In genomic region chr3:106879994-106880393, GRCm38 (mm10) we compare ENCODE assay signal across 17 mouse cellular contexts. TPM values are rescaled to one million over a fixed set of nuclear protein-coding genes. Genes with fewer than 3 reads are reported as not detected.
DNase-seq lines count a peak whose midpoint lies in the region; ATAC-seq and TF ChIP-seq lines count a peak whose summit lies in the region.
"Had no signal": no experiment of that assay in that cellular context is flagged by ENCODE, and none has a peak within 500 bp of the region (broad histone marks: within the 10 kb centered on the region; RNA-seq: fewer than 3 reads in every experiment).

No protein-coding gene starts in this region.

- no peak overlapping the region for H3K4me3 ChIP-seq in heart, postnatal 0 days (ENCODE audit: low read depth, low read length)
- H3K4me3 ChIP-seq in midbrain, embryonic 12.5 days, result no peak overlapping the region
- no peak overlapping the region for H3K4me3 ChIP-seq in midbrain, embryonic 10.5 days
- H3K4me3 ChIP-seq in MEL (ENCODE audit: control insufficient read depth in 1 of 2, insufficient read depth in 1 of 2, low read depth in 2 of 2, low read length in 2 of 2), result no peak overlapping the region
- H3K4me3 ChIP-seq: hindbrain, embryonic 15.5 days had no signal

- peak; percentile 10; the same call in 1 of the 2 replicates for TF ChIP-seq CTCF in heart, postnatal 0 days (IDR thresholded peaks at IDR 0.05; ENCODE audit: low read depth)
- peak in 1 of 3 experiments; percentile 40; a peak in 2 of 6 replicates for TF ChIP-seq CTCF in MEL (IDR thresholded peaks at IDR 0.05 in 2 of 3, conservative IDR thresholded peaks at IDR 0.05 in 1 of 3; ENCODE audit: control insufficient read depth in 1 of 3, insufficient read depth in 1 of 3, low read depth in 2 of 3, low read length in 3 of 3, poor library complexity in 1 of 3, severe bottlenecking in 1 of 3)

- no peaks in the 10 kb centered on the region for H3K9me3 ChIP-seq in heart, postnatal 0 days (replicated peaks; ENCODE audit: control insufficient read depth, low read length)
- H3K9me3 ChIP-seq in midbrain, embryonic 12.5 days, result no peaks in the 10 kb centered on the region
- H3K9me3 ChIP-seq in midbrain, embryonic 10.5 days (replicated peaks), result no peaks in the 10 kb centered on the region
- H3K9me3 ChIP-seq in MEL (replicated peaks; ENCODE audit: insufficient read depth, low read length), result no peaks in the 10 kb centered on the region
- H3K9me3 ChIP-seq: hindbrain, embryonic 15.5 days had no signal

- no peaks in the 10 kb centered on the region for H3K4me1 ChIP-seq in heart, postnatal 0 days (ENCODE audit: control insufficient read depth, insufficient read depth)
- H3K4me1 ChIP-seq in midbrain, embryonic 12.5 days, result no peaks in the 10 kb centered on the region
- H3K4me1 ChIP-seq in midbrain, embryonic 10.5 days, result no peaks in the 10 kb centered on the region
- no peaks in the 10 kb centered on the region for H3K4me1 ChIP-seq in MEL (ENCODE audit: control insufficient read depth in 1 of 2, insufficient read depth in 2 of 2, low read length in 2 of 2)
- H3K4me1 ChIP-seq: hindbrain, embryonic 15.5 days had no signal

- no peak overlapping the region for H3K9ac ChIP-seq in heart, postnatal 0 days (replicated peaks; ENCODE audit: low read depth, low read length)
- H3K9ac ChIP-seq in midbrain, embryonic 12.5 days (replicated peaks), result no peak overlapping the region
- no peak overlapping the region for H3K9ac ChIP-seq in MEL (ENCODE audit: control insufficient read depth, low read depth, low read length, poor library complexity, severe bottlenecking)
- H3K9ac ChIP-seq: hindbrain, embryonic 15.5 days had no signal

- H3K79me2 ChIP-seq in MEL (ENCODE audit: control insufficient read depth, insufficient read depth, low read length, poor library complexity), result no peaks in the 10 kb centered on the region

- intact Hi-C loops in heart, postnatal 10 days (cut with DNase I), result loop anchor here (2.0 to 5.0 kb wide), 2 partner anchors 857 to 888 kb away; no protein-coding TSS in a partner anchor

- ATAC-seq in heart, postnatal 0 days (ENCODE audit: insufficient read depth, low read depth), result no peak
- 0 out of 2 replicates have a peak, but pooled peaks have one; percentile 12 for ATAC-seq in midbrain, embryonic 12.5 days (ENCODE audit: low FRiP score, low read depth)

- no peaks in the 10 kb centered on the region for H3K27me3 ChIP-seq in heart, postnatal 0 days (ENCODE audit: control insufficient read depth, insufficient read depth, low read length)
- H3K27me3 ChIP-seq in midbrain, embryonic 12.5 days, result no peaks in the 10 kb centered on the region
- H3K27me3 ChIP-seq in midbrain, embryonic 10.5 days (ENCODE audit: low read depth, poor library complexity, severe bottlenecking), result no peaks in the 10 kb centered on the region
- H3K27me3 ChIP-seq in MEL (ENCODE audit: control insufficient read depth in 1 of 2, insufficient read depth in 2 of 2, low read length in 2 of 2), result no peaks in the 10 kb centered on the region
- H3K27me3 ChIP-seq in splenic B cell, adult 2 months (ENCODE audit: control insufficient read depth, insufficient read depth, low read length, poor library complexity, severe bottlenecking), result no peaks in the 10 kb centered on the region
- H3K27me3 ChIP-seq: hindbrain, embryonic 15.5 days had no signal

- no peak overlapping the region for H3K27ac ChIP-seq in heart, postnatal 0 days (ENCODE audit: low read depth)
- H3K27ac ChIP-seq in midbrain, embryonic 12.5 days (replicated peaks), result no peak overlapping the region
- no peak overlapping the region for H3K27ac ChIP-seq in midbrain, embryonic 10.5 days (replicated peaks)
- H3K27ac ChIP-seq in MEL (ENCODE audit: control insufficient read depth, low read depth, low read length), result no peak overlapping the region
- H3K27ac ChIP-seq: hindbrain, embryonic 15.5 days; macrophage had no signal

- peak; percentile 67 for TF ChIP-seq RAD21 in MEL (IDR thresholded peaks at IDR 0.05; ENCODE audit: low read depth, low read length)

- H3K4me2 ChIP-seq in heart, postnatal 0 days (ENCODE audit: low read depth, low read length), result no peak overlapping the region
- no peak overlapping the region for H3K4me2 ChIP-seq in midbrain, embryonic 12.5 days (replicated peaks)
- H3K4me2 ChIP-seq: heart, embryonic 11.5 days; hindbrain, embryonic 15.5 days had no signal

- no peaks in the 10 kb centered on the region for H3K36me3 ChIP-seq in heart, postnatal 0 days (replicated peaks; ENCODE audit: control insufficient read depth, insufficient read depth, low read length)
- H3K36me3 ChIP-seq in midbrain, embryonic 12.5 days, result no peaks in the 10 kb centered on the region
- H3K36me3 ChIP-seq in midbrain, embryonic 10.5 days, result no peaks in the 10 kb centered on the region
- no peaks in the 10 kb centered on the region for H3K36me3 ChIP-seq in MEL (ENCODE audit: control insufficient read depth in 1 of 2, insufficient read depth in 2 of 2, low read length in 2 of 2)
- no peaks in the 10 kb centered on the region for H3K36me3 ChIP-seq in splenic B cell, adult 2 months (ENCODE audit: control insufficient read depth, insufficient read depth, low read length, poor library complexity, severe bottlenecking)
- H3K36me3 ChIP-seq: hindbrain, embryonic 15.5 days had no signal

- TF ChIP-seq POLR2A in MEL (IDR thresholded peaks at IDR 0.05; ENCODE audit: control insufficient read depth in 1 of 2, insufficient read depth in 1 of 2, low read depth in 1 of 2, low read length in 2 of 2, poor library complexity in 1 of 2), result no peak

- no peak for TF ChIP-seq EP300 in heart, postnatal 0 days (IDR thresholded peaks at IDR 0.05; ENCODE audit: low read depth)
- TF ChIP-seq EP300 in MEL (IDR thresholded peaks at IDR 0.05; ENCODE audit: low read depth in 1 of 2, low read length in 2 of 2), result no peak

- peak; percentile 26 for DNase-seq in heart, postnatal 0 days (ENCODE audit: low spot score)
- DNase-seq in heart, postnatal 10 days, result no peak
- no peak for DNase-seq in midbrain, embryonic 10.5 days (ENCODE audit: low spot score)
- peak; percentile 36 for DNase-seq in MEL (ENCODE audit: low read depth, low spot score)
- peak; percentile 62 for DNase-seq in splenic B cell, adult 2 months (ENCODE audit: low read depth, low spot score)
- no peak for DNase-seq in B cell, adult 2 months
- DNase-seq: adrenal gland, adult 2 months; kidney, postnatal 14 days; liver; right cerebral cortex, adult 18-20 months; thymus, postnatal 14 days had no signal

TF ChIP-seq in MEL, 35 proteins besides CTCF, POLR2A, EP300 and RAD21:
- TF ChIP-seq ZKSCAN1 (IDR thresholded peaks at IDR 0.05; ENCODE audit: low read depth, low read length) (no peak), POLR2AphosphoS5 (IDR thresholded peaks at IDR 0.05; ENCODE audit: borderline replicate concordance, low read depth, low read length) (no peak), ZNF384 (IDR thresholded peaks at IDR 0.05; ENCODE audit: low read depth, low read length) (peak; percentile 73), SMC3 (IDR thresholded peaks at IDR 0.05; ENCODE audit: low read depth, low read length) (peak; percentile 50), ZC3H11A (IDR thresholded peaks at IDR 0.05; ENCODE audit: low read depth, low read length) (0 out of 2 replicates have a peak, but pooled peaks have one; percentile 31)
TF ChIP-seq in MEL: peak in this region for 3.

RNA-seq across cellular contexts. Expression of gene Olfr266, which starts 53.9 kb away (rescaled TPM):
- not detected in 2 replicates for total RNA-seq in heart, postnatal 0 days (2014; rRNA removed; ENCODE audit: low replicate concordance)
- not detected in 2 replicates for polyA plus RNA-seq in heart, postnatal 0 days (2015; fragmentation: Nextera tagmentation; extraction: Ambion mirVana)
- total RNA-seq in heart, postnatal 10 days (2021), result not detected
- not detected in 2 replicates for polyA plus RNA-seq in midbrain, embryonic 12.5 days (2016; fragmentation: Nextera tagmentation; extraction: Ambion mirVana)
- not detected in 2 replicates for polyA plus RNA-seq in midbrain, embryonic 10.5 days (2016; fragmentation: Nextera tagmentation; extraction: Ambion mirVana)
- not detected in 2 replicates for total RNA-seq in MEL (2012; rRNA removed)
- not detected for polyA plus RNA-seq in MEL (2012; ENCODE audit: insufficient read depth in 1 of 2, insufficient read length in 2 of 2, low read depth in 1 of 2, low replicate concordance in 2 of 2, missing spikeins in 1 of 2)
- total RNA-seq: adrenal gland, adult 2 months; ES-E14 had no signal
- polyA plus RNA-seq: adrenal gland, adult 2 months; heart, embryonic 11.5 days; hindbrain, embryonic 15.5 days; macrophage; neural tube, embryonic 11.5 days had no signal

Comparison
In these comparisons a context has a peak if more than half of its experiments do, and no peak if none do; other contexts are left out.
1. DNase-seq: peak in heart, postnatal 0 days (single experiment), MEL (single experiment) and splenic B cell, adult 2 months (single experiment); none in heart, postnatal 10 days (0 of 2), midbrain, embryonic 10.5 days (single experiment) and B cell, adult 2 months (0 of 2).